Mouse (Mus musculus): ENCODE data around the gene Fam117a. TPM values are rescaled to one million over a fixed set of nuclear protein-coding genes. Genes with fewer than 3 reads are reported as not detected.

Gene Fam117a
- polyA plus RNA-seq, 1 experiment from 2014 or later = 4.1 TPM

Other genes starting within 250 kb of the Fam117a start
- gene Dlx3, start 216.9 kb upstream of the Fam117a start, polyA plus RNA-seq (2015; fragmentation: Nextera tagmentation; extraction: Ambion mirVana) = 0.08 and 0.10 TPM in 2 replicates
- gene Dlx4, start 190.8 kb upstream of the Fam117a start, polyA plus RNA-seq (2015; fragmentation: Nextera tagmentation; extraction: Ambion mirVana) = 0.08 and 0.10 TPM in 2 replicates
- gene Tac4, start 75.5 kb upstream of the Fam117a start, polyA plus RNA-seq (2015; fragmentation: Nextera tagmentation; extraction: Ambion mirVana) = not detected in 2 replicates
- 43.3 and 51.3 TPM in 2 replicates for gene Kat7, start 26.8 kb upstream of the Fam117a start, polyA plus RNA-seq (2015; fragmentation: Nextera tagmentation; extraction: Ambion mirVana)
- 66.0 and 71.5 TPM in 2 replicates for gene Slc35b1, start 47.7 kb downstream of the Fam117a start, polyA plus RNA-seq (2015; fragmentation: Nextera tagmentation; extraction: Ambion mirVana)
- 126 and 127 TPM in 2 replicates for gene Spop, start 77.1 kb downstream of the Fam117a start, polyA plus RNA-seq (2015; fragmentation: Nextera tagmentation; extraction: Ambion mirVana)
- 0.08 and 0.16 TPM in 2 replicates for gene Nxph3, start 177.6 kb downstream of the Fam117a start, polyA plus RNA-seq (2015; fragmentation: Nextera tagmentation; extraction: Ambion mirVana)